ENCODE assay signal across 27 mouse cellular contexts in genomic region chr13:34007234-34007633, GRCm38 (mm10). TPM values are rescaled to one million over a fixed set of nuclear protein-coding genes. Genes with fewer than 3 reads are reported as not detected.
DNase-seq lines count a peak whose midpoint lies in the region; ATAC-seq lines count a peak whose summit lies in the region.
"Had no signal": no experiment of that assay in that cellular context is flagged by ENCODE, and none has a peak within 500 bp of the region (broad histone marks: within the 10 kb centered on the region; RNA-seq: fewer than 3 reads in every experiment).

No protein-coding gene starts in this region.

- no peak for ATAC-seq in forebrain, embryonic 14.5 days
- ATAC-seq: hindbrain, postnatal 0 days; intestine, embryonic 15.5 days had no signal

- peaks cover 30% of the 10 kb centered on the region for H3K36me3 ChIP-seq in macrophage (ENCODE audit: inconsistent target)
- peaks cover 3% of the 10 kb centered on the region; the same call in 1 of the 2 replicates for H3K36me3 ChIP-seq in forebrain, embryonic 14.5 days (ENCODE audit: control insufficient read depth, insufficient read depth, low read length)
- H3K36me3 ChIP-seq: forebrain, embryonic 12.5 days had no signal

- peaks cover 94% of the 10 kb centered on the region for H3K79me2 ChIP-seq in macrophage (ENCODE audit: inconsistent target)

- peak; percentile 13 for DNase-seq in heart, adult 8-10 months (ENCODE audit: low spot score)
- no peak for DNase-seq in heart, postnatal 4 days
- DNase-seq in 416B (ENCODE audit: low read depth) = peak; percentile 26
- DNase-seq in cerebellum, postnatal 36 days = no peak
- no peak for DNase-seq in forebrain, embryonic 14.5 days (ENCODE audit: low spot score)
- no peak for DNase-seq in right cerebral cortex, postnatal 10 days (ENCODE audit: low spot score in 2 of 2)
- DNase-seq: adrenal gland, postnatal 25 days; B cell, adult 2 months; cerebellum, adult 11-12 months; cerebellum, adult 9-11 months; gastrocnemius, postnatal 25 days; kidney, adult 2 months; kidney, postnatal 36 days; left cerebral cortex, postnatal 4 days; right cerebral cortex, postnatal 14 days had no signal

- H3K27ac ChIP-seq in brown adipose tissue, adult 24 weeks (replicated peaks; ENCODE audit: low read depth, low read length) = peak overlapping the region; percentile 75
- peak overlapping the region; percentile 91 for H3K27ac ChIP-seq in macrophage
- H3K27ac ChIP-seq in forebrain, embryonic 14.5 days (ENCODE audit: low read depth, low read length) = no peak overlapping the region
- H3K27ac ChIP-seq: embryonic facial prominence, embryonic 10.5 days; embryonic facial prominence, embryonic 15.5 days; forebrain, embryonic 12.5 days; hindbrain, embryonic 12.5 days; hindbrain, postnatal 0 days; intestine, embryonic 15.5 days; layer of hippocampus, adult 2 months; left cerebral cortex, adult 2 months; midbrain, embryonic 12.5 days; neural tube, embryonic 13.5 days had no signal

- no peak overlapping the region for H3K4me3 ChIP-seq in brown adipose tissue, adult 24 weeks (ENCODE audit: insufficient read depth, low read depth, low read length)
- H3K4me3 ChIP-seq in macrophage (ENCODE audit: inconsistent target) = no peak overlapping the region
- H3K4me3 ChIP-seq in forebrain, embryonic 14.5 days (ENCODE audit: low read depth, low read length) = no peak overlapping the region
- H3K4me3 ChIP-seq: embryonic facial prominence, embryonic 10.5 days; embryonic facial prominence, embryonic 15.5 days; forebrain, embryonic 12.5 days; hindbrain, embryonic 12.5 days; intestine, embryonic 15.5 days; layer of hippocampus, adult 2 months; left cerebral cortex, adult 2 months; midbrain, embryonic 12.5 days; neural tube, embryonic 13.5 days had no signal

- no peaks in the 10 kb centered on the region for H3K9me3 ChIP-seq in forebrain, embryonic 14.5 days (replicated peaks; ENCODE audit: control insufficient read depth, low read length)
- H3K9me3 ChIP-seq: embryonic facial prominence, embryonic 10.5 days; embryonic facial prominence, embryonic 15.5 days; forebrain, embryonic 12.5 days; hindbrain, embryonic 12.5 days; intestine, embryonic 15.5 days; midbrain, embryonic 12.5 days; neural tube, embryonic 13.5 days had no signal

- no peaks in the 10 kb centered on the region for H3K27me3 ChIP-seq in forebrain, embryonic 14.5 days (replicated peaks; ENCODE audit: control insufficient read depth, insufficient read depth, low read length)
- H3K27me3 ChIP-seq: embryonic facial prominence, embryonic 15.5 days; forebrain, embryonic 12.5 days; hindbrain, embryonic 12.5 days; intestine, embryonic 15.5 days; midbrain, embryonic 12.5 days; neural tube, embryonic 13.5 days had no signal

- H3K4me1 ChIP-seq in brown adipose tissue, adult 24 weeks (ENCODE audit: control insufficient read depth, insufficient read depth, insufficient read length, low read length) = 0 out of 2 replicates have a peak, but pooled peaks cover 3% of the 10 kb centered on the region
- peaks cover 6% of the 10 kb centered on the region for H3K4me1 ChIP-seq in forebrain, embryonic 14.5 days (ENCODE audit: control insufficient read depth, insufficient read depth, low read length)
- H3K4me1 ChIP-seq: intestine, embryonic 15.5 days had no signal

- no peak overlapping the region for H3K4me2 ChIP-seq in forebrain, embryonic 14.5 days (ENCODE audit: low read length)
- H3K4me2 ChIP-seq: embryonic facial prominence, embryonic 15.5 days; forebrain, embryonic 12.5 days; hindbrain, embryonic 12.5 days; intestine, embryonic 15.5 days; midbrain, embryonic 12.5 days; neural tube, embryonic 13.5 days had no signal

- 8% methylated on average over 2 of the region's 2 CpGs for WGBS in macrophage (ENCODE audit: missing documents)
- WGBS in forebrain, embryonic 14.5 days = 83% methylated on average over 2 of the region's 2 CpGs

- H3K9ac ChIP-seq in forebrain, embryonic 14.5 days (ENCODE audit: low read length) = no peak overlapping the region
- H3K9ac ChIP-seq: embryonic facial prominence, embryonic 15.5 days; forebrain, embryonic 12.5 days; hindbrain, embryonic 12.5 days; intestine, embryonic 15.5 days; midbrain, embryonic 12.5 days; neural tube, embryonic 13.5 days had no signal

RNA-seq across cellular contexts. Expression of gene Serpinb6a, which starts 4.6 kb away (rescaled TPM):
- 100 to 1,000 TPM; 121 to 132 (median 127) TPM for total RNA-seq in heart, adult 8-10 months (2022)
- 10 to 100 TPM; 91.9 to 96.1 TPM for total RNA-seq in heart, postnatal 4 days (2021)
- 60.1 and 80.3 TPM in 2 replicates for polyA plus RNA-seq in brown adipose tissue, adult 24 weeks (2012; ENCODE audit: insufficient read depth, insufficient read length, missing spikeins)
- total RNA-seq in macrophage (2018; cell fraction: chromatin; rRNA removed) = 100 to 1,000 TPM in 16 of 26 experiments, 10 to 100 TPM in 10; 61.3 to 344 (median 127) TPM
- total RNA-seq in macrophage (2018; cell fraction: cytosol; rRNA removed) = 1,000 to 10,000 TPM in 6 of 26 experiments, 100 to 1,000 TPM in 20; 289 to 1,112 (median 609) TPM
- total RNA-seq in macrophage (2018; cell fraction: nucleus; rRNA removed) = 100 to 1,000 TPM; 108 to 456 (median 182) TPM
- 845 to 1,624 TPM (median 1,052 TPM) in 3 replicates for polyA plus RNA-seq in macrophage (2018)
- 42.2 and 43.1 TPM in 2 replicates for polyA plus RNA-seq in forebrain, embryonic 14.5 days (2014; fragmentation: Nextera tagmentation; extraction: Ambion mirVana)

RNA-seq across cellular contexts. Expression of gene Ripk1, which starts 5.1 kb away (rescaled TPM):
- 1 to 10 TPM; 5.5 to 7.9 (median 6.0) TPM for total RNA-seq in heart, adult 8-10 months (2022)
- 10 to 100 TPM; 11.8 to 13.2 TPM for total RNA-seq in heart, postnatal 4 days (2021)
- polyA plus RNA-seq in brown adipose tissue, adult 24 weeks (2012; ENCODE audit: insufficient read depth, insufficient read length, missing spikeins) = 7.0 and 11.0 TPM in 2 replicates
- total RNA-seq in macrophage (2018; cell fraction: chromatin; rRNA removed) = 100 to 1,000 TPM in 24 of 26 experiments, 10 to 100 TPM in 2; 97.1 to 196 (median 136) TPM
- 10 to 100 TPM; 47.4 to 84.8 (median 67.0) TPM for total RNA-seq in macrophage (2018; cell fraction: cytosol; rRNA removed)
- 100 to 1,000 TPM in 13 of 26 experiments, 10 to 100 TPM in 13; 75.8 to 197 (median 100) TPM for total RNA-seq in macrophage (2018; cell fraction: nucleus; rRNA removed)
- polyA plus RNA-seq in macrophage (2018) = 61.5 to 114 TPM (median 61.6 TPM) in 3 replicates
- polyA plus RNA-seq in forebrain, embryonic 14.5 days (2014; fragmentation: Nextera tagmentation; extraction: Ambion mirVana) = 5.7 and 5.8 TPM in 2 replicates

RNA-seq across cellular contexts. Expression of gene Bphl, which starts 30.2 kb away (rescaled TPM):
- total RNA-seq in heart, adult 8-10 months (2022) = 10 to 100 TPM; 39.1 to 47.7 (median 43.9) TPM
- total RNA-seq in heart, postnatal 4 days (2021) = 10 to 100 TPM; 28.5 to 29.2 TPM
- 97.8 and 143 TPM in 2 replicates for polyA plus RNA-seq in brown adipose tissue, adult 24 weeks (2012; ENCODE audit: insufficient read depth, insufficient read length, missing spikeins)
- 10 to 100 TPM in 14 of 26 experiments, 1 to 10 TPM in 12; 1.7 to 20.9 (median 12.3) TPM for total RNA-seq in macrophage (2018; cell fraction: chromatin; rRNA removed)
- 10 to 100 TPM; 16.3 to 36.8 (median 24.4) TPM for total RNA-seq in macrophage (2018; cell fraction: cytosol; rRNA removed)
- total RNA-seq in macrophage (2018; cell fraction: nucleus; rRNA removed) = 10 to 100 TPM in 16 of 26 experiments, 1 to 10 TPM in 10; 4.0 to 30.8 (median 11.6) TPM
- polyA plus RNA-seq in macrophage (2018) = 16.8 to 29.1 TPM (median 24.2 TPM) in 3 replicates
- 35.1 and 36.2 TPM in 2 replicates for polyA plus RNA-seq in forebrain, embryonic 14.5 days (2014; fragmentation: Nextera tagmentation; extraction: Ambion mirVana)

RNA-seq across cellular contexts. Expression of gene Nqo2, which starts 42.7 kb away (rescaled TPM):
- total RNA-seq in heart, adult 8-10 months (2022) = 10 to 100 TPM; 34.4 to 45.1 (median 42.8) TPM
- total RNA-seq in heart, postnatal 4 days (2021) = 10 to 100 TPM; 21.6 to 23.9 TPM
- 33.8 and 34.4 TPM in 2 replicates for polyA plus RNA-seq in brown adipose tissue, adult 24 weeks (2012; ENCODE audit: insufficient read depth, insufficient read length, missing spikeins)
- 10 to 100 TPM in 15 of 26 experiments, 1 to 10 TPM in 11; 2.1 to 36.1 (median 11.8) TPM for total RNA-seq in macrophage (2018; cell fraction: chromatin; rRNA removed)
- total RNA-seq in macrophage (2018; cell fraction: cytosol; rRNA removed) = 10 to 100 TPM; 31.0 to 57.5 (median 36.6) TPM
- total RNA-seq in macrophage (2018; cell fraction: nucleus; rRNA removed) = 10 to 100 TPM in 23 of 26 experiments, 1 to 10 TPM in 3; 6.5 to 51.2 (median 16.8) TPM
- 31.7 to 46.3 TPM (median 42.0 TPM) in 3 replicates for polyA plus RNA-seq in macrophage (2018)
- polyA plus RNA-seq in forebrain, embryonic 14.5 days (2014; fragmentation: Nextera tagmentation; extraction: Ambion mirVana) = 5.2 and 7.4 TPM in 2 replicates

Comparison
In these comparisons a context has a peak if more than half of its experiments do, and no peak if none do; other contexts are left out.
1. DNase-seq: peak in heart, adult 8-10 months (single experiment) and 416B (single experiment); none in heart, postnatal 4 days (single experiment), cerebellum, postnatal 36 days (0 of 2), forebrain, embryonic 14.5 days (single experiment) and right cerebral cortex, postnatal 10 days (0 of 2).
2. RNA of gene Serpinb6a, which starts 4.6 kb away (polyA plus RNA-seq): 845 to 1,624 TPM in macrophage; 60.1 to 80.3 TPM in brown adipose tissue, adult 24 weeks and 42.2 to 43.1 TPM in forebrain, embryonic 14.5 days; every median in the first group is over 10 times any median in the second.